Mouse (Mus musculus) gastrocnemius, adult 2 months (tissue): Measurements from ENCODE around the gene Slc6a16. TPM values are rescaled to one million over a fixed set of nuclear protein-coding genes. Genes with fewer than 3 reads are reported as not detected.
A peak's percentile ranks its signal among the peaks of the same experiment; 100 is the strongest.

ENCODE experiments used
- DNase-seq: peaks from one replicate; pipeline ENCODE4 v3.0.0; 2022
- H3K27ac ChIP-seq: fragments of 200-600 bp; 2 replicates; pipeline ENCODE4 v1.8.1; 2022; ENCODE audit warnings: mild to moderate bottlenecking
- H3K4me3 ChIP-seq: fragments of 200-600 bp; 2 replicates; pipeline ENCODE4 v1.8.1; 2022; ENCODE audit warnings: mild to moderate bottlenecking, moderate library complexity
- CTCF ChIP-seq: fragments of 200-600 bp; IDR thresholded peaks from 2 replicates; pipeline ENCODE4 v1.8.1; 2022; ENCODE audit warnings: antibody characterized with exemption, mild to moderate bottlenecking, moderate library complexity
- intact Hi-C: fragments of 180-260 bp; cut with DNase I; formaldehyde crosslinking; loops from one replicate; pipeline ENCODE4 v1.15.1; 2025
- long read RNA-seq, 2 experiments: library from polyadenylated mRNA; stranded (forward); transcript quantifications; one replicate each; pipeline ENCODE4 v2.0.0; 2021
- total RNA-seq, 2 experiments: library from RNA; stranded (reverse); gene quantifications; 2 replicates each; pipeline ENCODE4 v1.2.3; 2021

Gene Slc6a16
- not detected for total RNA-seq
- long read RNA-seq, experiment 1 = 0 reads
- long read RNA-seq, experiment 2 = 0 reads

DNA sequence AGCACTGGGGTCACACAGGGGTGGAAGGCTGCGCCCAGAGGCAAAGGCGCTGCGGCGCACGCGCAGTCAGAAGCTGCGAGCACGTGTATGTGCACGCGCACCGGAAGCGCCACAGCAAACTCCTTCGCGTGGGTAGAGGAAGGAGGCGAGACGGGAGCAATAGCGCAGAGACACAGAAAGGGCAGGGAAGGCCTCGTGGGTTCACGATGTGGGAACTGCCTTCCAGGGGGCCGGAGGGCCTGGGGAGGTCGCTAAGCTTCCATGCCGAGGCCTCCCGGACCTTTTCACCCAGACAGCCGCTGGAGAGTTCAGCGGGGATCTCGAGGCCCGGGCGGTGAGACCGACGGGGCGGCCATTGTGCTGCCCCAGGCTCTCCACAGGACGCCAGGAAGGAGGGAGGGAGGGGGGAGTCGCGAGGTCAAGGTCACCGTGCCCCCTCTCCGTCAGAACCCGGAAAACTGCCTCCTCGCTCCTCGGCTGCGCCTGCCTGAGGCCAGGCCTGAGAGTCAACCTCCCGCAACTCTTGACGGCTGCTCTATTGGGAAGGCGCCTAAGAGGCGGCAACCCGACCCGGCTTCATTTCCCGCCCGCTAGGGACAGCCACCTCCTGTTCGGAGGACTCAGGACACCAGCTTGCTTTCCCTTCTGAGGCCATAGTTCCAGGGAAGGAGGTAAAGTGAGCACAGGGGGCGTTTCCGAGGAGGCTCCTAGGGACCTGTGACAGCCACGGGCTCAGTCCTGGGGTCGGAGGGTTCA, at the start of gene Slc6a16:
TSS of gene Slc6a16 (plus strand) at position 453 of the 756 bp plus-strand sequence.
- TF ChIP-seq CTCF = no peak
- Histone ChIP-seq H3K27ac (no peak within 1 kb of the TSS), H3K4me3 (peak within 1 kb of the TSS; percentile 41)
- peak; percentile 63 for DNase-seq
- intact Hi-C loops = no loop called here

DNA sequence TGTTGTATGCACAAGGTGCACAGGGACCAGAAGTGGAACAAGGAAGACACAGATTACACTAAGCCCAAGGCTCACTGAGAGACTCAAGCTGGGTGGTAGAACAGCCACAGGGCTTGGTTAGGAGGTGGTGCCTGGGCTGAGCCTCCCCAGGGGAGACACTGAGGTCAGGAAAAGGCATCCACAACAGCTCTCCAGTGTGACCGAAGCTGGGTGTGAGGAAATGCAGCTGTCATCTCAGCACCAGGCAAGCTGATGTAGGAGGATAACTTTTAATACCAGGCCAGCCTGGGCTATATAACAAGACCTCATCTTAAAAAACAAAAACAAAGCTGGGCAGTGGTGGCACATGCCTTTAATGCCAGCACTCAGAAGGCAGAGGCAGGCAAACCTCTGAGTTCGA, 49.7 kb upstream of the Slc6a16 start:
- Histone ChIP-seq H3K4me3 (no peak overlapping the region), H3K27ac (peak overlapping the region; percentile 79)
- no peak for TF ChIP-seq CTCF
- DNase-seq = no peak
- intact Hi-C loops = no loop called here

DNA sequence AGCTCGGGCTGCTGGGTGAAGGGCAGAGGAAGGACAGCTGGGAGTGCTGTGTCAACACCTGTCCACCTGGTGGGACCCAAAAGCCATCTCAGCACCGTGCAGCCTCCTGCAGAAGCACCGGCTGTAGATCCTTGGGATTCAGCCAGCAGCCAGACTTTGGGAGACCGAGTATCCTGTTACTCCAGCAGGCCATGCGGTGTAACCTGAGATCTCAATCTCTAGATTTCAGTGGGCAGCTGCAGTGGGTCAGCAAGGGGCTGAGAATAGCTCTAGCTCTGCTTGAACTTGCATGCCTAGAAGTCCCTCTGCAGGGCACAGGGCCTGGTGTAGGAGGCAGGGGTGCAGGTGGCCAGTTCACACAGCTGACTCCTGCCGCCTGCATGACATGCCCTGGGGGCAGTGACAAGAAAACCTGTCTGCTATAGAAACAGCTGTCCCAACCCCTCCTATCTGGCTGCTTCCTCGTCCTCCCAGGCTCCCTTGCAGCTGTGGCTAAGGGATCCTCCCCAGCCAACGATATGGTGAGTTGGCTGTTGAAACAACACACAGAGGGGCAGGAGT, 49.0 kb upstream of the Slc6a16 start:
- DNase-seq = peak; percentile 89
- H3K27ac ChIP-seq = peak overlapping the region; percentile 79
- no peak overlapping the region for H3K4me3 ChIP-seq
- intact Hi-C loops = no loop called here
- TF ChIP-seq CTCF = no peak

DNA sequence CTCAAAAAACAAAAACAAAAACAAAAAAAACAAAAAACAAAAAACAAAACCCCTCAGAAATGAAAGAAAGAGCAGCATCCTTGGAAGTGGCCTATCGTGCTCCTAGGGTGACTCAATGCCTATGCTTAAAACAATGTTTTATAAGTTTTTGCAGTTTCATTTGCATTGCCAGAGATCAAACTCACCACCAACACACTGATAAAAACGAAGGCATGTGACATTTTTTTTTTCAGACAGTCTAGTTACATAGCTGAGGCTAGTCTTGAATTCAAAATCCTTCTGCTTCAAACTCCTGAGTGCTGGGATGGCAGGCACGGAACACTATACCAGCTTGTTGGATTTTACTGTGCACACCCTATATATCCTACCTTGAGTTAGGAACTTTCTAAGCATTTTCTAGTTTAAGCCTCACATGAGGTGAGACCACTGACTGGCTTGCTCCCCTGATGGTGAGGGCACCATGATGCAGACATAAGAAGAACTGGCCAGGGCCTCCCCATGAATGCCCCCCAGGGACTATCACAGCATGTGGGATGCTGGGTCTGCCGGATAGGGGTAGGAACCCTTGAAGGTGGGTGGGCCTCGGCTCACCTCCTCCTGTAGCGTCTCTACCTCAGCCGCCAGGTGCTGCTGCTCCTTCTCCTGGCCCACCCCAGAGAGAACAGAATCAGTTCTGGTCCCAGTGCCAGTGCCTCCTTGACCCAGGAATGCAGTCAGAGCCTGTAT, 48.1 kb upstream of the Slc6a16 start:
- no peak for TF ChIP-seq CTCF
- intact Hi-C loops = no loop called here
- Histone ChIP-seq H3K27ac (peak overlapping the region; percentile 79; the same call in 1 of the 2 replicates), H3K4me3 (no peak overlapping the region)
- DNase-seq = no peak

DNA sequence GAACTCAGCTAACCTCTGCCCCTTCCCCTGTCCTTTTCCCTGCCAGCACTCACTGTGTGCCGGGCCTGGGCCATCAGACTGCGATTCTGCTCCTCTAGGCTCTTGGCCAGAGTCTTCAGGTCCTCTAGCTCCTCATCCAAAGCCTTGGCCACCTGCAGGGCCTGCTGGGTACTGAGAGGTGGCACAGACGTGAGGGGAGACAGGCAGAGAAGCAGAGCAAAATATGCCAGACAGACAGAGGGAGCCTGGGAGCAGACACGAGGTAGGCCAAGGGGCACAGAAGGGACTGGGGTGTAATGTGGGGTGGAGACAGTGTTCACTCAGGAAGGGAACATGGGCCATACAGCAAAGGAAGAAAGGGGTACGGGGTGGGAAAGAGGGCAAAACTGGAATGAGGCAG, 47.5 kb upstream of the Slc6a16 start:
- no peak overlapping the region for H3K4me3 ChIP-seq
- peak; percentile 20; the same call in 1 of the 2 replicates for TF ChIP-seq CTCF
- peak overlapping the region; percentile 74 for H3K27ac ChIP-seq
- intact Hi-C loops = no loop called here
- DNase-seq = no peak

DNA sequence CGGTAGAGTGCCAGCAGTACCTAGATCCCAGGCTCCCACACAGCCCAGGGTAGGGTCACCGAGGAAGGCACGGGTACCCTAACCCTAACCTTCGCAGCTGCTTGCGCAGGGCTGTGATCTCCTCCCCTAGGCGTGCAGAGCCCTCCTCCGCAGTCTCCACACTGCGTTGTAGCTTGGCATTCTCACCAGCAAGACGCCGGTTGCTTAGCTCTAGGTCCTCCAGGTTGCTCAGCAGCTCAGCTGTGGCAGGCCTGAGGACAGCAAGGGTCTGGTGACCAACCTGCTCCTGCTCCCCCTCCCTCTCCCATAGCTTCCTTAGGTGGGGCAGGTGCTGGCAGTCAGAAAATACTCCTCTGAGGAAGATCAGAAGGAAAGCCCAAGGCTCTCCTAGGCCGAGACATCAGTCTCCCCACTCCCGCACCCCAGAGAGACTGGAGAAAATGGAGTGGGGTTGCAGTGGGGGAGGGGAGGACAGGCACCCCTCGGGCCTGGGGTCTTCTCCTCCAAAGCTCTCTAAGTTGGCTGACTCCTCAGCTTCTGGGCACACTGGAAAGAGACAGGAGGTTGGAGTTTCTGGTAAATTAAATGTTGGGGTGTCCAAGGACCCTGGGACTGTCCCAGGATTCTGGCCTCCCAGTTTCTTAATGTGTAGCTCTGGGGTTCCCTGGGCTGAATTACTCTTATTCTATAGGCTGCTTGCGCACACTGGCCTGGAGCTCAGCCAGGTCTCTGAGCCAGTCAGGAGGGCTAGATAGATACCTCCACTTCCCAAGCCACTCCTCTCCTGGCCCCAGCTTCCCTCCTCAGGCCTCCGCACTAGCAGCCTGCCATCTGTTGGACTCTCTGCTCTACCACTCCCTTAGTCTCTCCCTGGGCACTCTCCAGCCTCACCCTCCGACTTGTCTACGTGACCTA, 46.8 kb upstream of the Slc6a16 start:
- Histone ChIP-seq H3K4me3 (no peak overlapping the region), H3K27ac (peak overlapping the region; percentile 74)
- TF ChIP-seq CTCF = no peak
- intact Hi-C loops = no loop called here
- DNase-seq = no peak

DNA sequence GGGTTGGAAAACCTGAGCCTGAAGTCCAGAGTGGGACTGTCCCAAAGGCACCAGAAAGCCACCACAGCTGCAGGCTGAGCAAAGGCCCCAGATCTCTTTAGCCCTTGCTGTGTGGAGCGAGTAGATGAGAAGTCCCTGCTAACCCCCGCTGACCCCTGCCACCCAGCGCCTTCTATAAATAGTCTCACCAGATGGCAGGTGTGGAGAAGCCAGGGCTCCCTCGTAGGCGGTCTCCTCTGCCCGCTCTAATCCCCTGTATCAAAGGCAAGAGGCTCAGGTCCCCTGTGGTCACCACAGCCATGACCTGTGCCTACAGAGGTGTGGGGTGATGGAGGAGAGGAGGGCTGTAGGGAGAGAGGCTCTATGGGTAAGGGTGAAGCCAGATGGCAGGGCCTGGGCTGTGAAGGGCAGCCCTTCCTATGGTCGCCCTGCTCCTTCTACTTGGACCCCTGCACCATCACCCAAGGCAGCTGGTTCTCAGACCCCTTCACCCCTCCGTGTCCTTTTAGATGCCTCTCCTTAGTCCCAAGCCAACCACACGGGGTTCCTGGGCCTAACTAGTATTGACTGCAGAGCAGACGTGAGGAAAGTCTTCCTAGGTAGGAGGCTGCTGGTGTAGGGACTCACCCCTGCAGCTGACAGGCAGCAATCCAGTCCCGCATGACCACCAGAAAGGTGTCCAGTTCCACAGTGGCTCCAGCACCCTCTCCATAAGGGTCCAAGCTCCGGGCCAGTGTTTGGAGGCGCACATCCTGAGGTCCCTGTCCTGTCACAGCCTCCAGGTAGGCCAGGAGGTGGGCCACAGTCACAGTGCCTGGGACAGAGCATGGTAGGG, 45.3 kb upstream of the Slc6a16 start:
- intact Hi-C loops = no loop called here
- peak; percentile 74 for DNase-seq
- H3K4me3 ChIP-seq = no peak overlapping the region
- peak overlapping the region; percentile 74 for H3K27ac ChIP-seq
- TF ChIP-seq CTCF = no peak

DNA sequence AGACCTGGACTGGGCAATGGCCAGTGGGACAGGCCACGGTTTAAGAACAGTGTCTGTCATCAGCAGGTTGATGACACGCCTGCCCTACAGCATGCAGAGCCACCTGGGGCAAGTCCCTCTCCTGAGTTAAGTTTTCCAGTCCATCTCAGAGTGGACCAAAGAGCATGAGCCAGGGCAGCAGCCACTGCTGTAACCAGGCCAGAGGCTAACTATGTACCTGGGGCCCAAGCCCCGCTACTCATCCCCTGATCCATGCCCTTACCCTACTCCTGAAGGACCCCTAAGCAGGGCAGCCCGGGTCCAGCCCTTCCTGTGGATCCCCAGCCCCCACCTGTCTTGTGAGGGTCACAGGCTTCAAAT, 44.7 kb upstream of the Slc6a16 start:
- no peak overlapping the region for H3K4me3 ChIP-seq
- intact Hi-C loops = no loop called here
- no peak for TF ChIP-seq CTCF
- peak overlapping the region; percentile 74 for H3K27ac ChIP-seq
- no peak for DNase-seq

DNA sequence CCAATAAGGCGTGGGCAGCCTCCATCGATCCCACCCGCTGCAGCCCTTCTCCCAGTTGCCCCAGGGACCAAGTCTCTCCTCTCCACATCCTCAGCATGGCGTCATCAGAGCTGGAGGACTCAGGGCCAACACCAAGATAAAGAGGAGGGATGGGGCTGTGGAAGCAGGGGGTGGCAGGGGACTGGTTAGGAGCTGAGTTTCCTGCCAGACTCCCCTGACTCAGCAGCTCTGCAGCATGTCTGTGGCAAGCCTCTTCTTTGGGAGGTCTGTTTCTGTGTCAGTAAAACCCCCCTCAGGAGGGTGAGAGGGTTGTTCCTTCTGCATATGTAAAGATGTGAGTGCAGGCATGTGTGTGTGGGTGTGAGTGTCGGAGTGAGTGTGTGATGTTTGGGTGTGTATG, 43.9 kb upstream of the Slc6a16 start:
- Histone ChIP-seq H3K27ac (no peak overlapping the region), H3K4me3 (no peak overlapping the region)
- intact Hi-C loops = no loop called here
- no peak for DNase-seq
- no peak for TF ChIP-seq CTCF

DNA sequence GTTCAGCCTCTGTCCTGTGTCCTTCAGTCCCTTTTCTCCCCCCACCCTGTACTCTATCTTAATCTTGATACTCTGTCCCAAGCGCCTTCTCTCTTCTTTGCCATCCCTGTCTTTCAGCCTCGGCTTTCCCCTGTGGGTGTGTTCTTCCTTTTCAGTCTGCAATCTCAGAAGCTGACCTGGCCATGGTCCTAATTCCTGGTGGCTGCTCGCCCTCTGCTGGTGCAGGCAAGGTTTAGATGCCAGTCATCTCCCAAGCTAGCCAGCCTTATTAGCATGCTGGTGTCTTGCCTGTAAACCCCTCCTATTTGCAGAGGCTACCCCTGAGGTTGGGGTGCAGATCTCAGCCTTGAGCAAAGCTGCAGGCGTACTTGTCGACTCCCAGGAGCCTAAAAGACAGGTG, 42.5 kb upstream of the Slc6a16 start:
- TF ChIP-seq CTCF = peak; percentile 84
- intact Hi-C loops = loop anchor here (1.0 to 2.0 kb wide), 2 partner anchors 36 to 120 kb away; no protein-coding TSS in a partner anchor
- H3K27ac ChIP-seq = no peak overlapping the region
- no peak overlapping the region for H3K4me3 ChIP-seq
- peak; percentile 88 for DNase-seq

DNA sequence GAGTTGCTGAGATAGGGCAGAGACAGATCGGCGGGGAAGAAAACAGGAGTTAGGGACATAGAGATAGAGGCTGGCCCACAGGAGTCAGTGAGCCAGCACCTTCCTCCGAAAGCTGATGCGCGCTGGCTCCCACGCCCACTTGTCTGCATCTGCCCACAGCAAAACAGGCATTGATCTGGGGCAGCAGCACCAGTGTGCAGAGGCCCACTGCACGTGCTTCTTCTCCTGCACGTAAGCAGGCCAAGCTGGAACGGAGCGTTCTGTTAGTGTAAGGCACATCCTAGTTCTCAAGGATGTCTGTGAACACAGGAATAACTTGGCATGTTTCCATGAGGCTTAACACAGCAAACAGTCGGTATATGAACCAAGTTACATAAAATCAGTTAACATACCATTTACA, 41.9 kb upstream of the Slc6a16 start:
- intact Hi-C loops = loop anchor here (1.0 to 2.0 kb wide), 2 partner anchors 37 to 120 kb away; no protein-coding TSS in a partner anchor
- H3K27ac ChIP-seq = no peak overlapping the region
- no peak for DNase-seq
- no peak for TF ChIP-seq CTCF
- H3K4me3 ChIP-seq = no peak overlapping the region
